Mouse (Mus musculus) lung, embryonic 16.5 days (tissue): ENCODE results near the gene Rbmx2. TPM values are rescaled to one million over a fixed set of nuclear protein-coding genes. Genes with fewer than 3 reads are reported as not detected.

Source experiments
- ATAC-seq: fragments of 200-750 bp; cut with Nextera tagmentation; 2 replicates; pipeline ENCODE4 v1.8.0; 2017; ENCODE audit warnings: low read depth, mild to moderate bottlenecking, moderate library complexity
- H3K27ac ChIP-seq: fragments of 300-500 bp; sonication (generic); 2 replicates; pipeline ENCODE4 v1.5.1; 2014; ENCODE audit warnings: mild to moderate bottlenecking, control low read depth, low read length
- H3K27me3 ChIP-seq: fragments of 300-500 bp; sonication (generic); 2 replicates; pipeline ENCODE4 v1.6.1; 2014; ENCODE audit warnings: low read depth, low read length, mixed read lengths; ENCODE audit not compliant: control insufficient read depth, insufficient read depth
- H3K36me3 ChIP-seq: fragments of 300-500 bp; sonication (generic); 2 replicates; pipeline ENCODE4 v1.6.1; 2014; ENCODE audit warnings: low read length; ENCODE audit not compliant: control insufficient read depth, insufficient read depth
- H3K4me1 ChIP-seq: fragments of 300-500 bp; sonication (generic); replicated peaks from 2 replicates; pipeline ENCODE4 v1.6.1; 2014; ENCODE audit warnings: low read length, mixed read lengths; ENCODE audit not compliant: control insufficient read depth, insufficient read depth
- H3K4me2 ChIP-seq: fragments of 300-500 bp; sonication (generic); 2 replicates; pipeline ENCODE4 v1.6.1; 2014; ENCODE audit warnings: low read depth, low read length, control low read depth
- H3K4me3 ChIP-seq: fragments of 300-500 bp; sonication (generic); 2 replicates; pipeline ENCODE4 v1.5.1; 2014; ENCODE audit warnings: mild to moderate bottlenecking, low read length, control low read depth
- H3K9ac ChIP-seq: fragments of 300-500 bp; sonication (generic); 2 replicates; pipeline ENCODE4 v1.6.1; 2014; ENCODE audit warnings: low read length, control low read depth
- H3K9me3 ChIP-seq: fragments of 300-500 bp; sonication (generic); 2 replicates; pipeline ENCODE4 v1.6.1; 2016; ENCODE audit warnings: low read length; ENCODE audit not compliant: control insufficient read depth
- WGBS: fragments of 180-500 bp; shearing (Covaris S2); extraction: QIAGEN DNeasy Blood & Tissue Kit; methylation state at CpG from one replicate; pipeline ENCODE4 v1.1.7; 2014; 5-methylcytosine and 5-hydroxymethylcytosine counted together
- polyA plus RNA-seq: library from polyadenylated mRNA; unstranded; fragments of >200 nt; fragmentation: Nextera tagmentation; extraction: Ambion mirVana; gene quantifications from 2 replicates; pipeline ENCODE4 v1.2.1, GENCODE M21; 2015

The Rbmx2 gene
- polyA plus RNA-seq, 1 experiment from 2014 or later, result 23.6 TPM

GRCm38 (mm10) chrX:48712846-48713245, 18.0 kb downstream of the Rbmx2 start:
- Histone ChIP-seq H3K4me1 (no peaks in the 10 kb centered on the region), H3K27ac (no peak overlapping the region), H3K9ac (no peak overlapping the region), H3K36me3 (0 out of 2 replicates have a peak, but pooled peaks cover 2% of the 10 kb centered on the region), H3K4me3 (no peak overlapping the region), H3K9me3 (no peaks in the 10 kb centered on the region), H3K4me2 (no peak overlapping the region), H3K27me3 (no peaks in the 10 kb centered on the region)
- WGBS, result 88% methylated on average over 8 of the region's 8 CpGs
- no peak for ATAC-seq

DNA sequence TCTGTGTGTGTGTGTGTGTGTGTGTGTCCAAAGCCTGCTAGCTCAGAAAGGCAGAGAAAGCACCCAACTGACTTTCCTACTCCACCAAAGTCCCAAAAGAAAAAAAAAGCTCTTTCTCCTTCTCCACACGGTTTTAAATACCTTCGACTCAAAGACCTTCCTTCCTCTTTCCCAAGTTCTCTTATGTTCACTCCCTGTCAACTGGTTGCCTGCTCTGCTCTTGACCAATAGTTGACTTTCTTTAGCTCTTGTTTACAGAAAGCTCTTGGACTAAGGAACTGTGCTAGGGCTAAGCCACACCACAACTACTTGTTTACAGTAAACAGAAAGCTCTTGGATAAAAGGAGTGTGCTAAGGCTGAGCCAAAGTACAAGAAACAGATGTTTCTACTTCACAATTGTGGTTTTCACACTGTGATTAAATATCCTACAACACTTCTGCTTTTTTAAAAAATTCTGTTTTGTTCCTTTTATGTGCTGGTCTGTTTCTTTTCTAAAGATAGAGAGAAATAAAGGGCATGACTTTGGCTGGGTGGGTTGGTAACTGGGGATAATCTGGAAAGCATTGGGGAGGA, 60.0 kb downstream of the Rbmx2 start:
- no peak for ATAC-seq
- H3K27ac ChIP-seq, result no peak overlapping the region
- WGBS, result 83% methylated on average over 2 of the region's 2 CpGs
- H3K4me1 ChIP-seq, result no peaks in the 10 kb centered on the region
- no peak overlapping the region for H3K4me3 ChIP-seq
- H3K27me3 ChIP-seq, result no peaks in the 10 kb centered on the region
- H3K4me2 ChIP-seq, result no peak overlapping the region
- H3K36me3 ChIP-seq, result no peaks in the 10 kb centered on the region
- H3K9me3 ChIP-seq, result no peaks in the 10 kb centered on the region
- H3K9ac ChIP-seq, result no peak overlapping the region

Other genes with a start within 250 kb of the Rbmx2 start
- gene Elf4, start 231.9 kb upstream of the Rbmx2 start, polyA plus RNA-seq, result 5.4 and 5.5 TPM in 2 replicates
- gene Aifm1, start 181.4 kb upstream of the Rbmx2 start, polyA plus RNA-seq, result 59.2 and 60.5 TPM in 2 replicates
- 1.9 and 2.1 TPM in 2 replicates for gene Rab33a, start 175.7 kb upstream of the Rbmx2 start, polyA plus RNA-seq
- gene Zfp280c, start 100.5 kb upstream of the Rbmx2 start, polyA plus RNA-seq, result 9.1 and 9.3 TPM in 2 replicates
- 14.5 and 15.8 TPM in 2 replicates for gene Slc25a14, start 71.6 kb upstream of the Rbmx2 start, polyA plus RNA-seq
- gene Gpr119, start 20.5 kb upstream of the Rbmx2 start, polyA plus RNA-seq, result not detected in 2 replicates
- not detected in 2 replicates for gene Gm595, start 182.7 kb downstream of the Rbmx2 start, polyA plus RNA-seq